Mouse (Mus musculus): Measurements from ENCODE around the gene Cdc42ep2. TPM values are rescaled to one million over a fixed set of nuclear protein-coding genes. Genes with fewer than 3 reads are reported as not detected.

The Cdc42ep2 gene
- total and polyA plus RNA-seq, 3 experiments: 1.1 to 1.7 TPM; not detected in 1

Other genes starting within 250 kb of the Cdc42ep2 start
- gene Map3k11, start 236.1 kb downstream of the Cdc42ep2 start, total RNA-seq (2012; rRNA removed): 17.9 and 22.5 TPM in 2 replicates
- 10 to 100 TPM in 1 of 2 experiments, not detected in 1; 38.3 TPM for gene Map3k11, start 236.1 kb downstream of the Cdc42ep2 start, polyA plus RNA-seq (2012; ENCODE audit: insufficient read depth in 1 of 2, insufficient read length in 2 of 2, low read depth in 1 of 2, low replicate concordance in 2 of 2, missing spikeins in 1 of 2)
- gene Pcnx3, start 235.9 kb downstream of the Cdc42ep2 start, total RNA-seq (2012; rRNA removed): 25.3 and 26.8 TPM in 2 replicates
- gene Pcnx3, start 235.9 kb downstream of the Cdc42ep2 start, polyA plus RNA-seq (2012; ENCODE audit: insufficient read depth in 1 of 2, insufficient read length in 2 of 2, low read depth in 1 of 2, low replicate concordance in 2 of 2, missing spikeins in 1 of 2): 10 to 100 TPM in 1 of 2 experiments, not detected in 1; 76.4 TPM
- 0.16 and 0.23 TPM in 2 replicates for gene Kcnk7, start 220.4 kb downstream of the Cdc42ep2 start, total RNA-seq (2012; rRNA removed)
- under 1 TPM in 1 of 2 experiments, not detected in 1; 0.60 TPM for gene Kcnk7, start 220.4 kb downstream of the Cdc42ep2 start, polyA plus RNA-seq (2012; ENCODE audit: insufficient read depth in 1 of 2, insufficient read length in 2 of 2, low read depth in 1 of 2, low replicate concordance in 2 of 2, missing spikeins in 1 of 2)
- gene Ehbp1l1, start 198.5 kb downstream of the Cdc42ep2 start, total RNA-seq (2012; rRNA removed): 60.6 and 63.2 TPM in 2 replicates
- 100 to 1,000 TPM in 1 of 2 experiments, 10 to 100 TPM in 1; 77.3 to 113 TPM for gene Ehbp1l1, start 198.5 kb downstream of the Cdc42ep2 start, polyA plus RNA-seq (2012; ENCODE audit: insufficient read depth in 1 of 2, insufficient read length in 2 of 2, low read depth in 1 of 2, low replicate concordance in 2 of 2, missing spikeins in 1 of 2)
- gene Fam89b, start 195.2 kb downstream of the Cdc42ep2 start, total RNA-seq (2012; rRNA removed): 29.6 and 35.9 TPM in 2 replicates
- 10 to 100 TPM in 1 of 2 experiments, not detected in 1; 60.2 TPM for gene Fam89b, start 195.2 kb downstream of the Cdc42ep2 start, polyA plus RNA-seq (2012; ENCODE audit: insufficient read depth in 1 of 2, insufficient read length in 2 of 2, low read depth in 1 of 2, low replicate concordance in 2 of 2, missing spikeins in 1 of 2)
- gene Ltbp3, start 183.9 kb downstream of the Cdc42ep2 start, total RNA-seq (2012; rRNA removed): 0.39 TPM in 1 of 2 replicates, not detected in the other
- gene Ltbp3, start 183.9 kb downstream of the Cdc42ep2 start, polyA plus RNA-seq (2012; ENCODE audit: insufficient read depth in 1 of 2, insufficient read length in 2 of 2, low read depth in 1 of 2, low replicate concordance in 2 of 2, missing spikeins in 1 of 2): not detected
- 35.5 and 36.0 TPM in 2 replicates for gene Scyl1, start 153.4 kb downstream of the Cdc42ep2 start, total RNA-seq (2012; rRNA removed)
- gene Scyl1, start 153.4 kb downstream of the Cdc42ep2 start, polyA plus RNA-seq (2012; ENCODE audit: insufficient read depth in 1 of 2, insufficient read length in 2 of 2, low read depth in 1 of 2, low replicate concordance in 2 of 2, missing spikeins in 1 of 2): 10 to 100 TPM in 1 of 2 experiments, not detected in 1; 64.1 TPM
- 20.8 and 22.8 TPM in 2 replicates for gene Frmd8, start 49.5 kb downstream of the Cdc42ep2 start, total RNA-seq (2012; rRNA removed)
- gene Frmd8, start 49.5 kb downstream of the Cdc42ep2 start, polyA plus RNA-seq (2012; ENCODE audit: insufficient read depth in 1 of 2, insufficient read length in 2 of 2, low read depth in 1 of 2, low replicate concordance in 2 of 2, missing spikeins in 1 of 2): 10 to 100 TPM in 1 of 2 experiments, not detected in 1; 34.4 TPM
- 20.7 and 23.5 TPM in 2 replicates for gene Slc25a45, start 47.0 kb downstream of the Cdc42ep2 start, total RNA-seq (2012; rRNA removed)
- 10 to 100 TPM in 1 of 2 experiments, not detected in 1; 30.7 TPM for gene Slc25a45, start 47.0 kb downstream of the Cdc42ep2 start, polyA plus RNA-seq (2012; ENCODE audit: insufficient read depth in 1 of 2, insufficient read length in 2 of 2, low read depth in 1 of 2, low replicate concordance in 2 of 2, missing spikeins in 1 of 2)
- gene Tigd3, start 30.7 kb downstream of the Cdc42ep2 start, total RNA-seq (2012; rRNA removed): 1.9 and 2.1 TPM in 2 replicates
- gene Tigd3, start 30.7 kb downstream of the Cdc42ep2 start, polyA plus RNA-seq (2012; ENCODE audit: insufficient read depth in 1 of 2, insufficient read length in 2 of 2, low read depth in 1 of 2, low replicate concordance in 2 of 2, missing spikeins in 1 of 2): 1 to 10 TPM in 1 of 2 experiments, not detected in 1; 2.2 TPM
- 45.7 and 58.6 TPM in 2 replicates for gene Dpf2, start 11.8 kb downstream of the Cdc42ep2 start, total RNA-seq (2012; rRNA removed)
- gene Dpf2, start 11.8 kb downstream of the Cdc42ep2 start, polyA plus RNA-seq (2012; ENCODE audit: insufficient read depth in 1 of 2, insufficient read length in 2 of 2, low read depth in 1 of 2, low replicate concordance in 2 of 2, missing spikeins in 1 of 2): 100 to 1,000 TPM; 133 to 166 TPM
- gene Pola2, start 39.4 kb upstream of the Cdc42ep2 start, total RNA-seq (2012; rRNA removed): 75.3 and 77.3 TPM in 2 replicates
- 100 to 1,000 TPM in 1 of 2 experiments, 10 to 100 TPM in 1; 99.4 to 126 TPM for gene Pola2, start 39.4 kb upstream of the Cdc42ep2 start, polyA plus RNA-seq (2012; ENCODE audit: insufficient read depth in 1 of 2, insufficient read length in 2 of 2, low read depth in 1 of 2, low replicate concordance in 2 of 2, missing spikeins in 1 of 2)
- not detected in 2 replicates for gene Slc22a20, start 61.3 kb upstream of the Cdc42ep2 start, total RNA-seq (2012; rRNA removed)
- not detected for gene Slc22a20, start 61.3 kb upstream of the Cdc42ep2 start, polyA plus RNA-seq (2012; ENCODE audit: insufficient read depth in 1 of 2, insufficient read length in 2 of 2, low read depth in 1 of 2, low replicate concordance in 2 of 2, missing spikeins in 1 of 2)
- gene Capn1, start 91.1 kb upstream of the Cdc42ep2 start, total RNA-seq (2012; rRNA removed): 42.5 and 43.4 TPM in 2 replicates
- gene Capn1, start 91.1 kb upstream of the Cdc42ep2 start, polyA plus RNA-seq (2012; ENCODE audit: insufficient read depth in 1 of 2, insufficient read length in 2 of 2, low read depth in 1 of 2, low replicate concordance in 2 of 2, missing spikeins in 1 of 2): 10 to 100 TPM in 1 of 2 experiments, not detected in 1; 75.2 TPM
- gene Syvn1, start 121.8 kb upstream of the Cdc42ep2 start, total RNA-seq (2012; rRNA removed): 12.5 and 14.3 TPM in 2 replicates
- 10 to 100 TPM in 1 of 2 experiments, not detected in 1; 55.0 TPM for gene Syvn1, start 121.8 kb upstream of the Cdc42ep2 start, polyA plus RNA-seq (2012; ENCODE audit: insufficient read depth in 1 of 2, insufficient read length in 2 of 2, low read depth in 1 of 2, low replicate concordance in 2 of 2, missing spikeins in 1 of 2)
- 65.1 and 81.6 TPM in 2 replicates for gene Mrpl49, start 133.0 kb upstream of the Cdc42ep2 start, total RNA-seq (2012; rRNA removed)
- gene Mrpl49, start 133.0 kb upstream of the Cdc42ep2 start, polyA plus RNA-seq (2012; ENCODE audit: insufficient read depth in 1 of 2, insufficient read length in 2 of 2, low read depth in 1 of 2, low replicate concordance in 2 of 2, missing spikeins in 1 of 2): 10 to 100 TPM in 1 of 2 experiments, not detected in 1; 98.7 TPM
- gene Fau, start 133.0 kb upstream of the Cdc42ep2 start, total RNA-seq (2012; rRNA removed): 2,020 and 2,413 TPM in 2 replicates
- gene Fau, start 133.0 kb upstream of the Cdc42ep2 start, polyA plus RNA-seq (2012; ENCODE audit: insufficient read depth in 1 of 2, insufficient read length in 2 of 2, low read depth in 1 of 2, low replicate concordance in 2 of 2, missing spikeins in 1 of 2): 1,000 to 10,000 TPM in 1 of 2 experiments, not detected in 1; 2,967 TPM
- 26.3 and 37.3 TPM in 2 replicates for gene Znhit2, start 136.4 kb upstream of the Cdc42ep2 start, total RNA-seq (2012; rRNA removed)
- gene Znhit2, start 136.4 kb upstream of the Cdc42ep2 start, polyA plus RNA-seq (2012; ENCODE audit: insufficient read depth in 1 of 2, insufficient read length in 2 of 2, low read depth in 1 of 2, low replicate concordance in 2 of 2, missing spikeins in 1 of 2): 10 to 100 TPM in 1 of 2 experiments, not detected in 1; 27.0 TPM
- 7.6 and 8.0 TPM in 2 replicates for gene Tm7sf2, start 143.6 kb upstream of the Cdc42ep2 start, total RNA-seq (2012; rRNA removed)
- gene Tm7sf2, start 143.6 kb upstream of the Cdc42ep2 start, polyA plus RNA-seq (2012; ENCODE audit: insufficient read depth in 1 of 2, insufficient read length in 2 of 2, low read depth in 1 of 2, low replicate concordance in 2 of 2, missing spikeins in 1 of 2): 10 to 100 TPM in 1 of 2 experiments, not detected in 1; 13.1 TPM
- 29.4 and 30.9 TPM in 2 replicates for gene Vps51, start 152.4 kb upstream of the Cdc42ep2 start, total RNA-seq (2012; rRNA removed)
- 10 to 100 TPM in 1 of 2 experiments, not detected in 1; 60.5 TPM for gene Vps51, start 152.4 kb upstream of the Cdc42ep2 start, polyA plus RNA-seq (2012; ENCODE audit: insufficient read depth in 1 of 2, insufficient read length in 2 of 2, low read depth in 1 of 2, low replicate concordance in 2 of 2, missing spikeins in 1 of 2)
- not detected in 2 replicates for gene Tmem262, start 155.2 kb upstream of the Cdc42ep2 start, total RNA-seq (2012; rRNA removed)
- under 1 TPM in 1 of 2 experiments, not detected in 1; 0.18 TPM for gene Tmem262, start 155.2 kb upstream of the Cdc42ep2 start, polyA plus RNA-seq (2012; ENCODE audit: insufficient read depth in 1 of 2, insufficient read length in 2 of 2, low read depth in 1 of 2, low replicate concordance in 2 of 2, missing spikeins in 1 of 2)
- gene Gm28374, start 157.4 kb upstream of the Cdc42ep2 start, total RNA-seq (2012; rRNA removed): 0.42 and 0.65 TPM in 2 replicates
- under 1 TPM in 1 of 2 experiments, not detected in 1; 0.46 TPM for gene Gm28374, start 157.4 kb upstream of the Cdc42ep2 start, polyA plus RNA-seq (2012; ENCODE audit: insufficient read depth in 1 of 2, insufficient read length in 2 of 2, low read depth in 1 of 2, low replicate concordance in 2 of 2, missing spikeins in 1 of 2)
- gene Zfpl1, start 160.1 kb upstream of the Cdc42ep2 start, total RNA-seq (2012; rRNA removed): 36.6 and 40.1 TPM in 2 replicates
- 10 to 100 TPM in 1 of 2 experiments, not detected in 1; 56.4 TPM for gene Zfpl1, start 160.1 kb upstream of the Cdc42ep2 start, polyA plus RNA-seq (2012; ENCODE audit: insufficient read depth in 1 of 2, insufficient read length in 2 of 2, low read depth in 1 of 2, low replicate concordance in 2 of 2, missing spikeins in 1 of 2)
- gene Cdca5, start 160.2 kb upstream of the Cdc42ep2 start, total RNA-seq (2012; rRNA removed): 41.1 and 48.5 TPM in 2 replicates
- gene Cdca5, start 160.2 kb upstream of the Cdc42ep2 start, polyA plus RNA-seq (2012; ENCODE audit: insufficient read depth in 1 of 2, insufficient read length in 2 of 2, low read depth in 1 of 2, low replicate concordance in 2 of 2, missing spikeins in 1 of 2): 10 to 100 TPM in 1 of 2 experiments, not detected in 1; 56.5 TPM
- 0.39 and 0.49 TPM in 2 replicates for gene AC131692.1, start 169.6 kb upstream of the Cdc42ep2 start, total RNA-seq (2012; rRNA removed)
- 1 to 10 TPM in 1 of 2 experiments, not detected in 1; 2.9 TPM for gene AC131692.1, start 169.6 kb upstream of the Cdc42ep2 start, polyA plus RNA-seq (2012; ENCODE audit: insufficient read depth in 1 of 2, insufficient read length in 2 of 2, low read depth in 1 of 2, low replicate concordance in 2 of 2, missing spikeins in 1 of 2)
- gene Naaladl1, start 181.0 kb upstream of the Cdc42ep2 start, total RNA-seq (2012; rRNA removed): 0.20 and 0.35 TPM in 2 replicates
- gene Naaladl1, start 181.0 kb upstream of the Cdc42ep2 start, polyA plus RNA-seq (2012; ENCODE audit: insufficient read depth in 1 of 2, insufficient read length in 2 of 2, low read depth in 1 of 2, low replicate concordance in 2 of 2, missing spikeins in 1 of 2): 1 to 10 TPM in 1 of 2 experiments, not detected in 1; 1.7 TPM
- gene Sac3d1, start 193.8 kb upstream of the Cdc42ep2 start, total RNA-seq (2012; rRNA removed): 34.0 and 44.4 TPM in 2 replicates
- 10 to 100 TPM in 1 of 2 experiments, not detected in 1; 49.3 TPM for gene Sac3d1, start 193.8 kb upstream of the Cdc42ep2 start, polyA plus RNA-seq (2012; ENCODE audit: insufficient read depth in 1 of 2, insufficient read length in 2 of 2, low read depth in 1 of 2, low replicate concordance in 2 of 2, missing spikeins in 1 of 2)
- gene Snx15, start 203.5 kb upstream of the Cdc42ep2 start, total RNA-seq (2012; rRNA removed): 14.9 and 20.4 TPM in 2 replicates
- 10 to 100 TPM in 1 of 2 experiments, not detected in 1; 35.3 TPM for gene Snx15, start 203.5 kb upstream of the Cdc42ep2 start, polyA plus RNA-seq (2012; ENCODE audit: insufficient read depth in 1 of 2, insufficient read length in 2 of 2, low read depth in 1 of 2, low replicate concordance in 2 of 2, missing spikeins in 1 of 2)
- gene Batf2, start 216.2 kb upstream of the Cdc42ep2 start, total RNA-seq (2012; rRNA removed): 0.19 TPM in 1 of 2 replicates, not detected in the other
- under 1 TPM in 1 of 2 experiments, not detected in 1; 0.60 TPM for gene Batf2, start 216.2 kb upstream of the Cdc42ep2 start, polyA plus RNA-seq (2012; ENCODE audit: insufficient read depth in 1 of 2, insufficient read length in 2 of 2, low read depth in 1 of 2, low replicate concordance in 2 of 2, missing spikeins in 1 of 2)
- 47.2 and 53.8 TPM in 2 replicates for gene Arl2, start 216.7 kb upstream of the Cdc42ep2 start, total RNA-seq (2012; rRNA removed)
- gene Arl2, start 216.7 kb upstream of the Cdc42ep2 start, polyA plus RNA-seq (2012; ENCODE audit: insufficient read depth in 1 of 2, insufficient read length in 2 of 2, low read depth in 1 of 2, low replicate concordance in 2 of 2, missing spikeins in 1 of 2): 100 to 1,000 TPM in 1 of 2 experiments, not detected in 1; 111 TPM